Comparison of ENCODE assay signal across 8 mouse cellular contexts in the genomic region with DNA sequence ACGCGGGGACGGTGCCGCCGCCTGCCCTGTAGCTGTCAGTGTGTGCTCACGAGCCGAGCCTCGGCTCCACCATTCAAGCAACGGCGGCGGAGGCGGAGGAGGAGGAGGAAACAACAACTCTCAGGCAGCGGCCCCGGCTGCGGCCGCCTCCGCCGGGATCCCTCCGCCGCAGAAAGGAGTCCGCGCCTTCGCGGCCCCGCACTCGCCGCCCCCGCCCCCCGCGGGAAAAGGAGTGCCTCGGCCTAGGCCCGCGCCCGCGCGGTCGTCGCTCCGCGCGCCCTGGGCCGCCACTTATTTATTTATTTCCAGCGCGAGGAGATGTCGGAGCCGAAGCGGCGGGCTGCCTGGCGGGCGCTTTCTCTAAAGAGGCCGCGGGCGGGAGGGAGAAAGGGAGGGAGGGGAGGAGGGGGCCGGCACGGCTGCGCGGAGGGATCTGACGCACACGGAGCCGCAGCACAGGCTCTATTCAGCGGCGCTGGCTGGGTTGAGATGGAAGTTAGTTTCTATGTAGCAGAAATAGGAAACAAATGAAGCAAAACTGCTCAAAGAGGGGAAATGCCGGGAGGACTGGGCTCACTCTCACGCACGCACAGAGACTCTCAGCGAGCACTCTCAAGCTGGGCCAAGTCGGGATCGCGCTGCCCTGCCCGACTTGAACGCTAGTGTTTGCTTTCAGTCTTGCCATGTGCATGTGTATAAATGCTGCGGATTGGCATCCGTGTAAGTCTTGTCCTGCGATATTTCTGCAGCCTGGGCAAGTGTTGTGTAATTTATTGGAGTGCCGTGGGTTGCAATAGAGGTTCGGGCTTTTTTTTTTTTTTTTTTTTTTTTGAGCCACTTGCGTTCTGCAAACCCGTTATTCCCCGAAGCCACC. TPM values are rescaled to one million over a fixed set of nuclear protein-coding genes. Genes with fewer than 3 reads are reported as not detected.
A peak's percentile ranks its signal among the peaks of the same experiment; 100 is the strongest.
DNase-seq lines count a peak whose midpoint lies in the region; ATAC-seq lines count a peak whose summit lies in the region.

A gene (minus strand): TSS at position 175 of the 874 bp plus-strand sequence.

- no peaks in the 10 kb centered on the region for H3K27me3 ChIP-seq in hindbrain, embryonic 11.5 days (ENCODE audit: control insufficient read depth, insufficient read depth, low read length)

- H3K9ac ChIP-seq in hindbrain, embryonic 11.5 days (ENCODE audit: low read depth, low read length) = peak within 1 kb of the TSS; percentile 99

- no peaks in the 10 kb centered on the region for H3K9me3 ChIP-seq in hindbrain, embryonic 11.5 days (ENCODE audit: control insufficient read depth, low read length)

- ATAC-seq in hindbrain, embryonic 11.5 days (ENCODE audit: low FRiP score) = peak; percentile 87

- WGBS in hindbrain, embryonic 11.5 days = 0% methylated on average over 67 of the region's 79 CpGs

- H3K27ac ChIP-seq in hindbrain, embryonic 11.5 days (ENCODE audit: low read depth, low read length) = peak within 1 kb of the TSS; percentile 99

- H3K4me3 ChIP-seq in hindbrain, embryonic 11.5 days (ENCODE audit: low read depth, low read length) = peak within 1 kb of the TSS; percentile 89

- no peaks in the 10 kb centered on the region for H3K36me3 ChIP-seq in hindbrain, embryonic 11.5 days (ENCODE audit: control insufficient read depth, insufficient read depth, low read length)

- no peaks in the 10 kb centered on the region; the same call in 1 of the 2 replicates for H3K4me1 ChIP-seq in hindbrain, embryonic 11.5 days (replicated peaks; ENCODE audit: control insufficient read depth, insufficient read depth, low read length)

- peak within 1 kb of the TSS; percentile 39 for H3K4me2 ChIP-seq in hindbrain, embryonic 11.5 days (replicated peaks; ENCODE audit: low read depth, low read length)

- peak; percentile 99 for DNase-seq in Muller cell, postnatal 12 days (ENCODE audit: inconsistent ontology term)
- DNase-seq in cerebellum, adult 9-11 months = peak; percentile 96
- peak; percentile 76 to 93 for DNase-seq in frontal cortex, adult 2 months (ENCODE audit: extremely low spot score in 1 of 2, low spot score in 1 of 2)
- DNase-seq in hindbrain, embryonic 11.5 days (ENCODE audit: low spot score) = peak; percentile 95
- DNase-seq in layer of hippocampus, postnatal 25 days (ENCODE audit: extremely low spot score in 1 of 2, low spot score in 1 of 2) = peak; percentile 95 to 99
- DNase-seq in lung, postnatal 25 days (ENCODE audit: low spot score) = peak; percentile 90
- DNase-seq in retina, embryonic 14.5 days (ENCODE audit: low spot score) = peak; percentile 94
- DNase-seq in thymus, postnatal 4 days = peak; percentile 98

RNA-seq across cellular contexts. Expression of the gene that starts here (rescaled TPM):
- polyA plus RNA-seq in frontal cortex, adult 2 months (2012; rRNA removed) = 18.3 and 18.9 TPM in 2 replicates
- polyA plus RNA-seq in hindbrain, embryonic 11.5 days (2014; fragmentation: Nextera tagmentation; extraction: Ambion mirVana) = 141 TPM in 2 replicates
- total RNA-seq in layer of hippocampus, postnatal 25 days (2021) = 10 to 100 TPM; 53.2 to 69.8 TPM

Comparison
In these comparisons a context has a peak if more than half of its experiments do, and no peak if none do; other contexts are left out.
1. Peak in every context shown above with its lines: DNase-seq, ATAC-seq, H3K4me3 ChIP-seq and H3K27ac ChIP-seq.